Mouse (Mus musculus): ENCODE data around the gene Fam129a. TPM values are rescaled to one million over a fixed set of nuclear protein-coding genes. Genes with fewer than 3 reads are reported as not detected.
"Not testable (repeated sequence)": the region's sequence is repeated elsewhere in the genome, so short reads cannot be mapped to it uniquely, and the experiment has no call there.

Gene Fam129a
- polyA plus RNA-seq, 1 experiment = not detected

GRCm38 (mm10) chr1:151595600-151596299 is 24.8 kb downstream of the Fam129a start:
- TF ChIP-seq CTCF (IDR thresholded peaks at IDR 0.05; ENCODE audit: insufficient read depth, low read depth, low read length) (no peak), POLR2A (IDR thresholded peaks at IDR 0.05; ENCODE audit: insufficient read depth, low read depth, low read length) (no peak)
- H3K4me3 ChIP-seq (ENCODE audit: insufficient read depth, low read depth, low read length) = no peak overlapping the region

GRCm38 (mm10) chr1:151596562-151596961 is 25.6 kb downstream of the Fam129a start:
- H3K4me3 ChIP-seq (ENCODE audit: insufficient read depth, low read depth, low read length) = no peak overlapping the region
- no peaks in the 10 kb centered on the region for H3K4me1 ChIP-seq (ENCODE audit: control insufficient read depth, insufficient read depth, low read length)
- WGBS = 74% methylated on average over 8 of the region's 8 CpGs
- TF ChIP-seq POLR2A (IDR thresholded peaks at IDR 0.05; ENCODE audit: insufficient read depth, low read depth, low read length) (no peak), CTCF (IDR thresholded peaks at IDR 0.05; ENCODE audit: insufficient read depth, low read depth, low read length) (no peak)
- H3K27ac ChIP-seq (ENCODE audit: insufficient read depth, low read depth, low read length) = no peak overlapping the region

More at GRCm38 (mm10) chr1:151595600-151596299, 24.8 kb downstream of the Fam129a start:
- WGBS = 70% methylated on average over 12 of the region's 12 CpGs
- H3K4me1 ChIP-seq (ENCODE audit: control insufficient read depth, insufficient read depth, low read length) = no peaks in the 10 kb centered on the region
- no peak overlapping the region; the same call in 1 of the 2 replicates for H3K27ac ChIP-seq (ENCODE audit: insufficient read depth, low read depth, low read length)

GRCm38 (mm10) chr1:151597677-151598297 is 26.8 kb downstream of the Fam129a start:
- no peak overlapping the region for H3K27ac ChIP-seq (ENCODE audit: insufficient read depth, low read depth, low read length)
- no peak overlapping the region for H3K4me3 ChIP-seq (ENCODE audit: insufficient read depth, low read depth, low read length)
- H3K4me1 ChIP-seq (ENCODE audit: control insufficient read depth, insufficient read depth, low read length) = no peaks in the 10 kb centered on the region
- TF ChIP-seq CTCF (IDR thresholded peaks at IDR 0.05; ENCODE audit: insufficient read depth, low read depth, low read length) (no peak), POLR2A (IDR thresholded peaks at IDR 0.05; ENCODE audit: insufficient read depth, low read depth, low read length) (no peak)
- WGBS = 86% methylated on average over 6 of the region's 6 CpGs

- Histone ChIP-seq H3K27ac (ENCODE audit: insufficient read depth, low read depth, low read length) (no peak overlapping the region), H3K4me3 (ENCODE audit: insufficient read depth, low read depth, low read length) (no peak overlapping the region), H3K4me1 (ENCODE audit: control insufficient read depth, insufficient read depth, low read length) (no peaks in the 10 kb centered on the region)
- 95% methylated on average over 2 of the region's 2 CpGs for WGBS
- TF ChIP-seq POLR2A (IDR thresholded peaks at IDR 0.05; ENCODE audit: insufficient read depth, low read depth, low read length) = no peak
- no peak for TF ChIP-seq CTCF (IDR thresholded peaks at IDR 0.05; ENCODE audit: insufficient read depth, low read depth, low read length)
These were observed 27.9 kb downstream of the Fam129a start for GRCm38 (mm10) chr1:151598876-151599275.

GRCm38 (mm10) chr1:151604328-151604727 is 33.3 kb downstream of the Fam129a start:
- H3K4me1 ChIP-seq (ENCODE audit: control insufficient read depth, insufficient read depth, low read length) = no peaks in the 10 kb centered on the region
- WGBS = 80% methylated on average over 2 of the region's 2 CpGs
- H3K27ac ChIP-seq (ENCODE audit: insufficient read depth, low read depth, low read length) = no peak overlapping the region
- no peak for TF ChIP-seq POLR2A (IDR thresholded peaks at IDR 0.05; ENCODE audit: insufficient read depth, low read depth, low read length)
- TF ChIP-seq CTCF (IDR thresholded peaks at IDR 0.05; ENCODE audit: insufficient read depth, low read depth, low read length) = no peak
- no peak overlapping the region for H3K4me3 ChIP-seq (ENCODE audit: insufficient read depth, low read depth, low read length)

- H3K4me3 ChIP-seq (ENCODE audit: insufficient read depth, low read depth, low read length); H3K27ac ChIP-seq (ENCODE audit: insufficient read depth, low read depth, low read length); H3K4me1 ChIP-seq (ENCODE audit: control insufficient read depth, insufficient read depth, low read length): not testable (repeated sequence)
- WGBS = 75% methylated on average over 3 of the region's 3 CpGs
These were observed 37.0 kb downstream of the Fam129a start for GRCm38 (mm10) chr1:151607957-151608356.

- Histone ChIP-seq H3K4me1 (ENCODE audit: control insufficient read depth, insufficient read depth, low read length) (no peaks in the 10 kb centered on the region), H3K4me3 (ENCODE audit: insufficient read depth, low read depth, low read length) (no peak overlapping the region), H3K27ac (ENCODE audit: insufficient read depth, low read depth, low read length) (no peak overlapping the region)
- no peak for TF ChIP-seq POLR2A (IDR thresholded peaks at IDR 0.05; ENCODE audit: insufficient read depth, low read depth, low read length)
- no peak for TF ChIP-seq CTCF (IDR thresholded peaks at IDR 0.05; ENCODE audit: insufficient read depth, low read depth, low read length)
These were observed 39.6 kb downstream of the Fam129a start for GRCm38 (mm10) chr1:151610621-151611020.

- Histone ChIP-seq H3K27ac (ENCODE audit: insufficient read depth, low read depth, low read length) (no peak overlapping the region), H3K4me3 (ENCODE audit: insufficient read depth, low read depth, low read length) (no peak overlapping the region), H3K4me1 (ENCODE audit: control insufficient read depth, insufficient read depth, low read length) (no peaks in the 10 kb centered on the region)
- TF ChIP-seq CTCF (IDR thresholded peaks at IDR 0.05; ENCODE audit: insufficient read depth, low read depth, low read length) = no peak
- TF ChIP-seq POLR2A (IDR thresholded peaks at IDR 0.05; ENCODE audit: insufficient read depth, low read depth, low read length) = no peak
- 65% methylated on average over 10 of the region's 10 CpGs for WGBS
These were observed 43.4 kb downstream of the Fam129a start for GRCm38 (mm10) chr1:151614320-151614935.

- TF ChIP-seq POLR2A (IDR thresholded peaks at IDR 0.05; ENCODE audit: insufficient read depth, low read depth, low read length) = no peak
- Histone ChIP-seq H3K27ac (ENCODE audit: insufficient read depth, low read depth, low read length) (no peak overlapping the region), H3K4me1 (ENCODE audit: control insufficient read depth, insufficient read depth, low read length) (no peaks in the 10 kb centered on the region), H3K4me3 (ENCODE audit: insufficient read depth, low read depth, low read length) (no peak overlapping the region)
- WGBS = 98% methylated on average over 6 of the region's 6 CpGs
These were observed 44.6 kb downstream of the Fam129a start for GRCm38 (mm10) chr1:151615625-151616024.

Data from olfactory bulb, adult 2 months (tissue).